Mouse (Mus musculus): Measurements from ENCODE around the gene Cdyl.

DNA sequence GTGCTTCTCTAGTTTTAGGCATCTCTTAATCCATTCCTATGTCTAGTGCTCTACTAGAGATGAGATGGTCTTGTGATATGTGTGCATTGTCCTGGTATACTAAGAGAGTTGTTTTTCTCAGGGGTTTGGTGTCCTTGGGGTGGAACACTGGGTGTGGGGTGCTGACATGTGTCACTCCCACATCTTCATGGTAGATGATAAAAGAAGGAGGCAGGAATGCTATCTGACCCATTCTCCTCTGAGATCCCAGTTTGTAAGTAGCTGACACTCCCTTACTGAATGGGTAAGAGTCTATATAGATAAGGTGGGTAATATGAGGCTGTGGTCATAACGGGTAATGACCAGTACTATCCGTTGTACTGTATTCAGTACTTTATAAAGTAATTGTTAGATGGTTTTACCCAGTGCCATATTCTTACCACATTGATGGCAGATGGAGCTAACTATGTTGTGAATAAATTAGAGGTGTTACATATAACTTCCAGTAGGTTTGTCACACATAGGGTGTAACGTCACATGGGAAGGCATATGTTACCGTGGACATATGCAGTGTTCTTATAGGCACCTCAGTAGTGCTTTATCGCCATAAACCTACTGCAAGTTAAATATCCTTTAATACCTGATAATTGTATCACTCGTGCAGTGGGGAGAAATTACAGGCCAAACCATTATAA lies 127.2 kb downstream of the Cdyl start:
- no peak for TF ChIP-seq EP300 (IDR thresholded peaks at IDR 0.05; ENCODE audit: low read depth)
- TF ChIP-seq CTCF (IDR thresholded peaks at IDR 0.05; ENCODE audit: low read depth) = no peak
